Mouse (Mus musculus) forebrain, embryonic 16.5 days (tissue): ENCODE measurements around the gene Rtn4rl1. TPM values are rescaled to one million over a fixed set of nuclear protein-coding genes. Genes with fewer than 3 reads are reported as not detected.
A peak's percentile ranks its signal among the peaks of the same experiment; 100 is the strongest.

Source experiments
- ATAC-seq: fragments of 200-750 bp; cut with Nextera tagmentation; 2 replicates; pipeline ENCODE4 v1.8.0; 2017; ENCODE audit warnings: mild to moderate bottlenecking, moderate library complexity
- H3K27ac ChIP-seq: fragments of 300-500 bp; sonication (generic); 2 replicates; pipeline ENCODE4 v1.5.1; 2014; ENCODE audit warnings: low read length, control low read depth
- H3K27me3 ChIP-seq: fragments of 300-500 bp; sonication (generic); replicated peaks from 2 replicates; pipeline ENCODE4 v1.6.1; 2014; ENCODE audit warnings: low read length; ENCODE audit not compliant: control insufficient read depth, insufficient read depth
- H3K36me3 ChIP-seq: fragments of 300-500 bp; sonication (generic); 2 replicates; pipeline ENCODE4 v1.6.1; 2014; ENCODE audit not compliant: control insufficient read depth, insufficient read depth
- H3K4me1 ChIP-seq: fragments of 300-500 bp; sonication (generic); replicated peaks from 2 replicates; pipeline ENCODE4 v1.6.1; 2014; ENCODE audit warnings: low read length; ENCODE audit not compliant: control insufficient read depth, insufficient read depth
- H3K4me2 ChIP-seq: fragments of 300-500 bp; sonication (generic); 2 replicates; pipeline ENCODE4 v1.6.1; 2014; ENCODE audit warnings: mild to moderate bottlenecking, low read length, control low read depth
- H3K4me3 ChIP-seq: fragments of 300-500 bp; sonication (generic); replicated peaks from 2 replicates; pipeline ENCODE4 v1.5.1; 2014; ENCODE audit warnings: mild to moderate bottlenecking, low read length, control low read depth
- H3K9ac ChIP-seq: fragments of 300-500 bp; sonication (generic); replicated peaks from 2 replicates; pipeline ENCODE4 v1.6.1; 2014; ENCODE audit warnings: low read depth, low read length, control low read depth
- H3K9me3 ChIP-seq: fragments of 300-500 bp; sonication (generic); 2 replicates; pipeline ENCODE4 v1.6.1; 2016; ENCODE audit warnings: low read length; ENCODE audit not compliant: control insufficient read depth
- WGBS: fragments of 180-500 bp; shearing (Covaris S2); extraction: QIAGEN DNeasy Blood & Tissue Kit; methylation state at CpG from one replicate; pipeline ENCODE4 v1.1.7; 2014; 5-methylcytosine and 5-hydroxymethylcytosine counted together
- polyA plus RNA-seq: library from polyadenylated mRNA; unstranded; fragments of >200 nt; fragmentation: Nextera tagmentation; extraction: Ambion mirVana; gene quantifications from 2 replicates; pipeline ENCODE4 v1.2.1, GENCODE M21; 2015

Rtn4rl1 gene
- polyA plus RNA-seq, 1 experiment from 2014 or later = 6.3 TPM

DNA sequence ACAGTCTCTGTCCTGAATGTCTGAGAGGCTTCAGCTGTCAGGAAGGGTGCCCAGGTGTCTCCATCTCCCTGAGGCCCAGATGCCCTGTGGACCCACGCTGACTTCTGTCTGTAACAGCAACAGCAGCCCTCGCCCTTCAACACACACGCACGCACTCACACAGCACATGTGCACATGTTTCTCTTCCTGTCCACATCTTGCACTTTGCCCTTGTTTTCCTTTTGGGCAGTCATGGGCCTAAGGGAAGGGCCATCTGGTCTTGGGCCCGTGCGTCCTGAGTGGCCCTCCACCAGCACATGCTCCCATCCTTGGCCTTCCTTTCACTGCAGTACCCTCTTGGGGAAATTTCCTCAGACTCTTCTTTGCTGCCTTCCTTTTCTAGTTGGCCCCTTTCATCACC, 30.2 kb upstream of the Rtn4rl1 start:
- no peak overlapping the region for H3K4me2 ChIP-seq
- ATAC-seq = no peak
- no peak overlapping the region for H3K9ac ChIP-seq
- H3K4me1 ChIP-seq = peaks cover 27% of the 10 kb centered on the region
- H3K9me3 ChIP-seq = no peaks in the 10 kb centered on the region; the same call in 1 of the 2 replicates
- H3K27ac ChIP-seq = no peak overlapping the region
- H3K27me3 ChIP-seq = peaks cover 47% of the 10 kb centered on the region
- peaks cover 5% of the 10 kb centered on the region; the same call in 1 of the 2 replicates for H3K36me3 ChIP-seq
- H3K4me3 ChIP-seq = no peak overlapping the region
- 88% methylated on average over 6 of the region's 6 CpGs for WGBS

DNA sequence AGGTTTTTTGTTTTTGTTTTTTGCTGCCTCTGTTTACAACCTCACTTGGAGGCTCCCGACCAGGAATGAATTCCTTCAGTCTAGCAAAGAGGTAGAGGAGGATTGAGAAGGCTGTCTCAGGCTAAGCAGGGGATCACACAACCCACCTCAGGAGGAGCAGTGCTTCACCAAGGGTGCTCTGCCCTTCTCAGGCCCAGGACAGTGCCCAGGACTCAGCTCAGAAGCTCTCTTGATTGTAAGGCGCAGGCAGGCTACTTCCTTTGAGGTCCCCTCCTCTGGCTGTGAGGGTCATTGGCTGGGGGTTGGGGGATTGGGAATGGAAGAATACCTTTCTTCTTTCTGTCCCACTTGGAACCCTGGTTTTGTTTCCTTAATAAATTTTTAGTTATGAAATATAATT, 29.5 kb upstream of the Rtn4rl1 start:
- Histone ChIP-seq H3K4me2 (no peak overlapping the region), H3K9me3 (no peaks in the 10 kb centered on the region; the same call in 1 of the 2 replicates), H3K27me3 (peaks cover 53% of the 10 kb centered on the region), H3K27ac (no peak overlapping the region), H3K36me3 (peaks cover 5% of the 10 kb centered on the region; the same call in 1 of the 2 replicates), H3K4me3 (no peak overlapping the region), H3K9ac (no peak overlapping the region), H3K4me1 (peaks cover 34% of the 10 kb centered on the region)
- no peak for ATAC-seq
- 79% methylated on average over 2 of the region's 2 CpGs for WGBS

DNA sequence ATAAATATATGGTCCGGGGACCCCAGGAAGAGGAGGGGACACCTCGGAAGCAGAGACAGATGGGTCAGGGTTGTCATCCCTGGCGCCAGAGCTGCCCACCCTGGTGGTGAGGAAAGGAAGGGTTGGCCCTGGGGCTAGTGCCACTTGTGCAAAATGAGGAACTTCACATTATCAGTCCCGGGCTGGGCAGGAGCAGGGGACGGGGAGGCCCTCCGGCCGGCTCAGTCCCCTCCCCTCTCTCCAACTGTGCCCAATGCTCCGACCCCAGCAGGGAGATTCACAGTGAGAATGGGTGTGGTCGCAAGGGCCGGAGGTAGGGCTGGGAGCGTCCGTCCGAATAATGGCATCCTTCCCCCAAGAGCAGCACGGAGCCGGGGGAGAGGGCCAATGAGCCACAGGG, 28.8 kb upstream of the Rtn4rl1 start:
- no peaks in the 10 kb centered on the region; the same call in 1 of the 2 replicates for H3K9me3 ChIP-seq
- peaks cover 60% of the 10 kb centered on the region for H3K27me3 ChIP-seq
- no peak overlapping the region for H3K4me2 ChIP-seq
- H3K9ac ChIP-seq = no peak overlapping the region
- no peak overlapping the region for H3K4me3 ChIP-seq
- H3K4me1 ChIP-seq = peaks cover 41% of the 10 kb centered on the region
- peaks cover 5% of the 10 kb centered on the region; the same call in 1 of the 2 replicates for H3K36me3 ChIP-seq
- no peak for ATAC-seq
- 17% methylated on average over 15 of the region's 15 CpGs for WGBS
- no peak overlapping the region for H3K27ac ChIP-seq

DNA sequence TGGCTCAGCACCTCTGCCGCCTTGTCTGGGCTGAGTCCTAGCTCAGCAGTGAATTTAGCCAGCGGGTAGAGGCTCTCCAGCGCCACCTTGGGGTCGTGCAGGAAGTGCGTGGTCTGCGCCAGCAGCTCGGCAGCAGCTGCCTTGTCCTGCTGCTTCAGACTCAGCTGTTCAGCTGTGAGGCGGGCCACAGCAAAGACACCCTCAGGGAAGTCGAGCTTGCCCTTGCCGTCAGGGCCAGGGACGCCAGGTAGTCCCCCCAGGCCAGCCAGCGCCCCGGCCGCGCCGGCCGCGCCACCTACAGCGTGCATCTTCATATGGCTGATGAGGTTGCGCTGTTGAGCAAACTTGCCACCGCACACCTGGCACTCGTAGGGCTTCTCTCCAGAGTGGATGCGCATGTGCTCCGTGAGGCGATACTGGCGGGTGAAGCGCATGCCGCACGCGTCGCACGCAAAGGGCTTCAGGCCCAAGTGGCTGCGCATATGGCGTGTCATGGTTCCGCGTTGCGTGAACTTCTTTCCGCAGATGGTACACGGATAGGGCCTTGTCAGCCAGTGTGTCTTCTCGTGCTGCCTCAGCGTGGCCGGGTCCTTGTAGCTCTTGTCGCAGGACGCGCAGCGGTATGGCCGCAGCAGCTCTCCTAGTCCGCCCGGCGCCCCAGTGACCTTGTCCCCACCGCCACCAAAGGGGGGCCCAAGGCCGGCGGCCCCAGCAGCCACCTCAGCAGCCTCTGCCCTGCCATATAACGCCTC, 28.0 kb upstream of the Rtn4rl1 start:
- H3K4me1 ChIP-seq = peaks cover 44% of the 10 kb centered on the region
- H3K27ac ChIP-seq = no peak overlapping the region
- no peaks in the 10 kb centered on the region; the same call in 1 of the 2 replicates for H3K9me3 ChIP-seq
- H3K4me2 ChIP-seq = peak overlapping the region; percentile 39
- peak overlapping the region; percentile 30 for H3K4me3 ChIP-seq
- peaks cover 62% of the 10 kb centered on the region for H3K27me3 ChIP-seq
- H3K36me3 ChIP-seq = 0 out of 2 replicates have a peak, but pooled peaks cover 3% of the 10 kb centered on the region
- peak overlapping the region; percentile 32; the same call in 1 of the 2 replicates for H3K9ac ChIP-seq
- no peak for ATAC-seq
- 2% methylated on average over 54 of the region's 54 CpGs for WGBS

DNA sequence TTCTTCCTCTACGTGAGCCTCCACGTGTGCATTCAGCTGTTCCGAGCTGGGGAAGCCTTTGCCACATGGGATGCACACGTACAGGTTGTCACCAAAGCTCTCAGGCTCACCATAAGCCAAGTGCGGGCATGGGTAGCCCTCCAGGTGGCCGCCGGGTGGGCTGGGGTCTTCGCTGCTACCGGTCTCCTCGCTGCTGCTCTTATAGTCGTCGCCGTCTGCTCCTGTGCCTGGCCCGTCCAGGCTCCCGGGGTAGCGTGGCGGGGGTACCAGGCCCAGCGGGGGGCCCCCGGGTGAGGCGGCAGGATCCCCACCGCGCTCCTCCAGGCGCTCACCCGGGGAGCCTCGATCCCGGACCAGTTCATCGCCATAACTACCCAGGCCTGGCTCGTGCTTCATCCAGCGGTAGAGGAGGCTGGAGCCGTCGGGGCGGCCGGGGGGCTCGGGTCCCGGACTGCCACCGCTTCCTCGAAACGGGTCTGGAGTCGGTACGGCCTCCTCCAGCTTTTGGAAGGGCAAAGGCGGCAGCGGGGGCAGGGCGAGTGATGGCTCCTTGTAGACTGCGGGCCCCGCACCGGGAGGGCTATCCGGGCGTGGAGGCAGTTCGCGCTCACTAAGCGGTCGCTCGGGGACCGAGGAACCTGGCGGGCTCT, 27.3 kb upstream of the Rtn4rl1 start:
- ATAC-seq = no peak
- 3% methylated on average over 50 of the region's 55 CpGs for WGBS
- 0 out of 2 replicates have a peak, but pooled peaks cover 3% of the 10 kb centered on the region for H3K36me3 ChIP-seq
- H3K4me3 ChIP-seq = peak overlapping the region; percentile 30
- H3K9me3 ChIP-seq = no peaks in the 10 kb centered on the region; the same call in 1 of the 2 replicates
- H3K9ac ChIP-seq = 0 out of 2 replicates have a peak overlapping the region, but pooled peaks have one; percentile 32
- H3K27ac ChIP-seq = no peak overlapping the region
- H3K4me2 ChIP-seq = peak overlapping the region; percentile 39
- H3K27me3 ChIP-seq = peaks cover 64% of the 10 kb centered on the region
- peaks cover 47% of the 10 kb centered on the region for H3K4me1 ChIP-seq

DNA sequence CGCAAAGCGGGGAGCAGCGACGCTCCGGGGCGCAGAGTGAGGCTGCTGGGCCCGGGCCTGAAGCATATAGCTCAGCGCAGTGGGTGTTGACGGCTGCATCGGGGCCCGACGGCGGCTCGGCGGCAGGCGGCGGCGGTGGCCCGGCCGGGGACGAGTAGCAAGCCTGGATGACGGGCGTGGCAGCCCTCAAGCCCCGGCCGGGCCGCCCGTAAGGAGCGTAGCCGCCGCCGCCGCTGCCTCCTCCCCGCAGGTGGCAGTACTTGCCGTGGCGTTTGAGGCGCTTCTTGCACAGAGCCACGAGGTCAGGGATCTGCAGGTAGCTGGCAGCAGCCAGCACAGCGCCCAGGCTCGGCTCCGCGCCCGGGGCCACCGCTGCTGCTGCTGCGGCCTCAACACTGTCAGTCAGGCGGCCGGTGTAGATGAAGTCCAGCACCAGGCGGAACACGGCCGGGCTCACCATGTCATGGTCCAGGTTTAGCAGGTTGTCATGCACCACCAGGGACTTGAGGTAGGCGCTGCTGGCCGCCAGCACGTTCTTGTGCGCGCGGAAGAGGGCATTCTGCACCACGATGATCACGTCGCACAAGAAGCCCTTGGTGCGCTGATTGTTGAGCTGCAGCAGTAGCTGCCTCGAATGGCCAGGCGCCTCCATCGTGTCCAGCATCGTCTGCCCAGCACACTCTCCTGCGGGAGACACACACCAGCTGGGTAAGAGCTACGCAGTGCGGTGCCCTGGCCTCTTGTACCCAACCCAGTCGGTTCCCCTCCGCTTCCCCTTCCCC, 26.5 kb upstream of the Rtn4rl1 start:
- H3K4me2 ChIP-seq = peak overlapping the region; percentile 39
- peak overlapping the region; percentile 42 for H3K9ac ChIP-seq
- peak overlapping the region; percentile 30 for H3K4me3 ChIP-seq
- no peak for ATAC-seq
- 0 out of 2 replicates have a peak, but pooled peaks cover 3% of the 10 kb centered on the region for H3K36me3 ChIP-seq
- WGBS = 2% methylated on average over 62 of the region's 68 CpGs
- H3K27me3 ChIP-seq = peaks cover 67% of the 10 kb centered on the region
- H3K9me3 ChIP-seq = no peaks in the 10 kb centered on the region; the same call in 1 of the 2 replicates
- H3K4me1 ChIP-seq = peaks cover 50% of the 10 kb centered on the region
- H3K27ac ChIP-seq = no peak overlapping the region

DNA sequence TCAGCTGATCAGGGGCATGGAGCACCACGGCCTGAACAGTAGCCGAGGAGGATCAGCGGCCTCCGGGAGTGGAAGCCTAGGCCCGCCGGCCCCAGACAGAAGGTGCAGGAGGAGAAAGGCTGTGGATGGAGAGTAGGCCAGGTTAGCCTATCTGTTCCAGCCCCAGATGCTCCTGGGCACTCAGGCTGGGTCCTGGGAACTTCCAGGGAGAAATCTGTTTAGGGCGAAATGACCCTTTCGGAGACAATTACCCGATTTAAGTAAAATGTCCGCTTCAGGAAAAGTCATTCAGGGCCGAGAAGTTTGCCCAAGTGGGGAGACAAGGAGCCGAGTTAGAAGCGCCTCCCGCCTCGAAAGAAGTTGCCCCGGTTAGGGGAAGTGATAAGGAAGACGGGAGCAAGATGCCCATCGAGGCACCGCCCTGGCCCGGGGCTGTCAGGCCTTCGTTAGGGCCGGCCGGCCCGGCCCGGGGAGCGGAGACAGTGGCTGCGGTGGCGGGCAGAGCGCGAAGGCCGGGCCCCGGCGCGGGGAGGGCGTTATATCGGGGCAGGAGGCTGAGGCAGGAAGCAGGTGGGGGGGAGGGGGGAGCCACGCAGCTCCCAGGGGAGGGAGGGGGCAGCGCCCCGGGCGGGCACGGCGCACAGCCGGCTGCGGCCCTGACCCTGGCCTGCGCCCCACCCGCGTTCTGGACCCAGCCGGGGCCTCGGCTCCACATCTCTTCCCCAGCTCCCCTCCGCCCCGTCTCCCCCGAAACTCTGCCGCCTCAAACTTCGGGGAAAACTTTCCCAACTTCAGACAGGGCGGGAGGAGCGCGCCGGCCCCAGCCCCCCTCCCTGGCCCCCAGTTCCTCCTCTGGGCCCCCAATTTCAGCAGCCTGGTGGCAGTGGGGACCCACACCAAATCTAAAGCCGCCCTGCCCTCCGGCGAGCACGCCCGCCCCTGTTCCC, 25.7 kb upstream of the Rtn4rl1 start:
- Histone ChIP-seq H3K4me3 (peak overlapping the region; percentile 46), H3K27ac (no peak overlapping the region), H3K9ac (peak overlapping the region; percentile 54), H3K4me1 (peaks cover 57% of the 10 kb centered on the region), H3K4me2 (peak overlapping the region; percentile 82), H3K27me3 (peaks cover 67% of the 10 kb centered on the region), H3K9me3 (no peaks in the 10 kb centered on the region; the same call in 1 of the 2 replicates), H3K36me3 (0 out of 2 replicates have a peak, but pooled peaks cover 2% of the 10 kb centered on the region)
- WGBS = 3% methylated on average over 39 of the region's 63 CpGs
- no peak for ATAC-seq

DNA sequence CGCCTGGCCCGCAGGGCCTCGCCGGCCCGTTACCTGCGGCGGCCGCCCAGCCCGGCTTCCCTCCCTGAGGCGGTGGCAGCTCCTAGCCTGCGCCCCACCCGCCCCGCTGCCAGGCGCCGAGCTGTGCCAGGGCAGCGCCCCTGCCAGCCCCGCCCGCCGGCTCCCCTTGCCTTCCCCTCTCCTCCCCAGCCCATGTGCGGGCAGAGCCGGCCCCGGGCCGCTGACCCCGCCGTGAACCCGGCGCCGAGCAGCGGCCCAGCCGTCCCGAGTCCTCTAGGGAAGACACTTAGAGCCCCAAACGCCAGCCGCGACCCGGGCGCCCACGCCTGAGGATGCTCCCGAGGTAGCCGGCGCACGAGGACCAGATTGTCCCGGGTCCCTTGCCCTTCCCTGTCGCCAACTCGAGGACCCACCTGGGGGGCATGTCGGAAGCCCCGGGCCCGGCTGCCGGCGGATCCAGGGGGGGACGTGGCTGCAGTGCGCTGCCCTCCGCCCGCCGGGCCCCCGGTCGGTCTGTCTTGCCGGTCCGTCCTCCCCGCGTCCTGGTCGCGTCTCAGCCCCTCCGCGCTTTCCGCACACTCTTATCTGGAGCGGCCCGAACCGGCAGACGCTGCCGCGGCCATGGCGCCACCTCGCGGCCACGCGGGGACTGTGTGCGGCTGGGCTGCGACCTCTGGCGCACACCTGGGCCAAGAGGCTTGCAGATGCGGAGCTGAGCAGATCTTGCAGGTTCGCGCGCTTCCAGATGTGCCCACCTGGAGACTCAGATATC, 24.8 kb upstream of the Rtn4rl1 start:
- under 1% methylated on average over 75 of the region's 83 CpGs for WGBS
- Histone ChIP-seq H3K9ac (peak overlapping the region; percentile 54), H3K4me2 (peak overlapping the region; percentile 82), H3K4me1 (peaks cover 60% of the 10 kb centered on the region), H3K27me3 (peaks cover 61% of the 10 kb centered on the region), H3K4me3 (peak overlapping the region; percentile 46), H3K36me3 (no peaks in the 10 kb centered on the region), H3K9me3 (no peaks in the 10 kb centered on the region; the same call in 1 of the 2 replicates), H3K27ac (no peak overlapping the region)
- ATAC-seq = 0 out of 2 replicates have a peak, but pooled peaks have one; percentile 11
